Mouse (Mus musculus): ENCODE data around the gene Ip6k2. TPM values are rescaled to one million over a fixed set of nuclear protein-coding genes. Genes with fewer than 3 reads are reported as not detected.

Ip6k2 gene
- polyA plus RNA-seq, 2 experiments = 11.7 to 29.2 TPM

GRCm38 (mm10) chr9:108853635-108854240 lies 70.1 kb downstream of the Ip6k2 start:
- no peaks in the 10 kb centered on the region for H3K36me3 ChIP-seq (replicated peaks; ENCODE audit: control insufficient read depth, insufficient read depth, low read depth)
- WGBS (ENCODE audit: insufficient replicate concordance) = 4% methylated on average over 25 of the region's 25 CpGs
- H3K9ac ChIP-seq (replicated peaks) = peak overlapping the region; percentile 66
- peaks cover 4% of the 10 kb centered on the region in 2 experiments for H3K4me1 ChIP-seq (replicated peaks; ENCODE audit: control insufficient read depth in 2 of 2, insufficient read depth in 2 of 2, low read length in 1 of 2)
- ATAC-seq (ENCODE audit: insufficient read depth) (peak; percentile 91), DNase-seq (ENCODE audit: low read depth in 3 of 3, low spot score in 3 of 3) (peak; percentile 87 to 88 (median 87))
- peak overlapping the region; percentile 71 to 83 for H3K4me3 ChIP-seq (ENCODE audit: insufficient read depth in 1 of 2, low read depth in 2 of 2, low read length in 2 of 2)
- peak overlapping the region; percentile 94 for H3K4me2 ChIP-seq (ENCODE audit: low read depth)
- no peak overlapping the region for H3K27ac ChIP-seq
- H3K27me3 ChIP-seq (ENCODE audit: control insufficient read depth, insufficient read depth, low read length) = no peaks in the 10 kb centered on the region
- TF ChIP-seq CTCF (IDR thresholded peaks at IDR 0.05; ENCODE audit: low read depth) (peak; percentile 87), EP300 (IDR thresholded peaks at IDR 0.05; ENCODE audit: low read depth) (no peak)
- no peaks in the 10 kb centered on the region for H3K9me3 ChIP-seq (ENCODE audit: control insufficient read depth, low read length)

GRCm38 (mm10) chr9:108854241-108854696 lies 70.7 kb downstream of the Ip6k2 start:
- peak overlapping the region; percentile 49 for H3K27ac ChIP-seq
- peak overlapping the region; percentile 71 to 83 for H3K4me3 ChIP-seq (ENCODE audit: insufficient read depth in 1 of 2, low read depth in 2 of 2, low read length in 2 of 2)
- H3K4me1 ChIP-seq (replicated peaks; ENCODE audit: control insufficient read depth in 2 of 2, insufficient read depth in 2 of 2, low read length in 1 of 2) = peaks cover 4% of the 10 kb centered on the region in 2 experiments
- H3K9me3 ChIP-seq (ENCODE audit: control insufficient read depth, low read length) = no peaks in the 10 kb centered on the region
- H3K4me2 ChIP-seq (ENCODE audit: low read depth) = peak overlapping the region; percentile 94
- TF ChIP-seq CTCF (IDR thresholded peaks at IDR 0.05; ENCODE audit: low read depth) (no peak), EP300 (IDR thresholded peaks at IDR 0.05; ENCODE audit: low read depth) (no peak)
- DNase-seq (ENCODE audit: low read depth in 3 of 3, low spot score in 3 of 3) (peak; percentile 62 to 69 (median 65)), ATAC-seq (ENCODE audit: insufficient read depth) (peak; percentile 81)
- H3K27me3 ChIP-seq (ENCODE audit: control insufficient read depth, insufficient read depth, low read length) = no peaks in the 10 kb centered on the region
- peak overlapping the region; percentile 66 for H3K9ac ChIP-seq (replicated peaks)
- no peaks in the 10 kb centered on the region for H3K36me3 ChIP-seq (replicated peaks; ENCODE audit: control insufficient read depth, insufficient read depth, low read depth)
- under 1% methylated on average over 28 of the region's 28 CpGs for WGBS (ENCODE audit: insufficient replicate concordance)

GRCm38 (mm10) chr9:108855335-108855734 lies 71.7 kb downstream of the Ip6k2 start:
- Histone ChIP-seq H3K36me3 (replicated peaks; ENCODE audit: control insufficient read depth, insufficient read depth, low read depth) (no peaks in the 10 kb centered on the region), H3K9ac (replicated peaks) (no peak overlapping the region), H3K9me3 (ENCODE audit: control insufficient read depth, low read length) (no peaks in the 10 kb centered on the region), H3K4me2 (ENCODE audit: low read depth) (no peak overlapping the region), H3K27me3 (ENCODE audit: control insufficient read depth, insufficient read depth, low read length) (no peaks in the 10 kb centered on the region), H3K4me1 (replicated peaks; ENCODE audit: control insufficient read depth in 2 of 2, insufficient read depth in 2 of 2, low read length in 1 of 2) (peaks cover 4 to 7% of the 10 kb centered on the region in 2 experiments), H3K4me3 (ENCODE audit: insufficient read depth in 1 of 2, low read depth in 2 of 2, low read length in 2 of 2) (no peak overlapping the region), H3K27ac (no peak overlapping the region)
- TF ChIP-seq CTCF (IDR thresholded peaks at IDR 0.05; ENCODE audit: low read depth) (no peak), EP300 (IDR thresholded peaks at IDR 0.05; ENCODE audit: low read depth) (no peak)
- 60% methylated on average over 5 of the region's 5 CpGs for WGBS (ENCODE audit: insufficient replicate concordance)
- no peak for DNase-seq (ENCODE audit: low read depth in 3 of 3, low spot score in 3 of 3)
- ATAC-seq (ENCODE audit: insufficient read depth) = no peak

Small RNAs within 50 kb of the gene (microRNA-seq; reads per million reads assigned to microRNA genes)
- not detected for gene Gm23156

Other genes with a start within 250 kb of the Ip6k2 start
- gene Impdh2, start 223.5 kb upstream of the Ip6k2 start, polyA plus RNA-seq (2012; rRNA removed) = 86.6 and 117 TPM in 2 replicates
- 104 and 117 TPM in 2 replicates for gene Impdh2, start 223.5 kb upstream of the Ip6k2 start, polyA plus RNA-seq (2014; fragmentation: Nextera tagmentation; extraction: Ambion mirVana)
- gene Ndufaf3, start 216.4 kb upstream of the Ip6k2 start, polyA plus RNA-seq (2012; rRNA removed) = 8.9 and 12.1 TPM in 2 replicates
- 36.1 and 36.9 TPM in 2 replicates for gene Ndufaf3, start 216.4 kb upstream of the Ip6k2 start, polyA plus RNA-seq (2014; fragmentation: Nextera tagmentation; extraction: Ambion mirVana)
- 43.8 and 48.0 TPM in 2 replicates for gene Dalrd3, start 213.9 kb upstream of the Ip6k2 start, polyA plus RNA-seq (2012; rRNA removed)
- gene Dalrd3, start 213.9 kb upstream of the Ip6k2 start, polyA plus RNA-seq (2014; fragmentation: Nextera tagmentation; extraction: Ambion mirVana) = 26.4 and 33.6 TPM in 2 replicates
- 8.4 and 9.4 TPM in 2 replicates for gene Wdr6, start 205.1 kb upstream of the Ip6k2 start, polyA plus RNA-seq (2012; rRNA removed)
- 8.4 and 11.1 TPM in 2 replicates for gene Wdr6, start 205.1 kb upstream of the Ip6k2 start, polyA plus RNA-seq (2014; fragmentation: Nextera tagmentation; extraction: Ambion mirVana)
- gene P4htm, start 186.1 kb upstream of the Ip6k2 start, polyA plus RNA-seq (2012; rRNA removed) = 0.52 and 0.54 TPM in 2 replicates
- gene P4htm, start 186.1 kb upstream of the Ip6k2 start, polyA plus RNA-seq (2014; fragmentation: Nextera tagmentation; extraction: Ambion mirVana) = 0.25 and 0.67 TPM in 2 replicates
- gene Arih2, start 134.4 kb upstream of the Ip6k2 start, polyA plus RNA-seq (2012; rRNA removed) = 15.3 and 17.7 TPM in 2 replicates
- gene Arih2, start 134.4 kb upstream of the Ip6k2 start, polyA plus RNA-seq (2014; fragmentation: Nextera tagmentation; extraction: Ambion mirVana) = 18.0 and 22.0 TPM in 2 replicates
- 5.8 and 8.6 TPM in 2 replicates for gene Slc25a20, start 121.7 kb upstream of the Ip6k2 start, polyA plus RNA-seq (2012; rRNA removed)
- 12.3 and 14.0 TPM in 2 replicates for gene Slc25a20, start 121.7 kb upstream of the Ip6k2 start, polyA plus RNA-seq (2014; fragmentation: Nextera tagmentation; extraction: Ambion mirVana)
- 5.0 and 6.4 TPM in 2 replicates for gene Prkar2a, start 94.5 kb upstream of the Ip6k2 start, polyA plus RNA-seq (2012; rRNA removed)
- 9.9 and 10.1 TPM in 2 replicates for gene Prkar2a, start 94.5 kb upstream of the Ip6k2 start, polyA plus RNA-seq (2014; fragmentation: Nextera tagmentation; extraction: Ambion mirVana)
- gene Nckipsd, start 24.6 kb downstream of the Ip6k2 start, polyA plus RNA-seq (2012; rRNA removed) = 3.4 and 4.0 TPM in 2 replicates
- gene Nckipsd, start 24.6 kb downstream of the Ip6k2 start, polyA plus RNA-seq (2014; fragmentation: Nextera tagmentation; extraction: Ambion mirVana) = 3.2 TPM in 2 replicates
- gene Celsr3, start 42.5 kb downstream of the Ip6k2 start, polyA plus RNA-seq (2012; rRNA removed) = 0.19 and 0.27 TPM in 2 replicates
- 0.01 and 0.06 TPM in 2 replicates for gene Celsr3, start 42.5 kb downstream of the Ip6k2 start, polyA plus RNA-seq (2014; fragmentation: Nextera tagmentation; extraction: Ambion mirVana)
- 4.1 and 4.6 TPM in 2 replicates for gene Slc26a6, start 69.5 kb downstream of the Ip6k2 start, polyA plus RNA-seq (2012; rRNA removed)
- gene Slc26a6, start 69.5 kb downstream of the Ip6k2 start, polyA plus RNA-seq (2014; fragmentation: Nextera tagmentation; extraction: Ambion mirVana) = 5.9 and 7.0 TPM in 2 replicates
- gene Tmem89, start 130.8 kb downstream of the Ip6k2 start, polyA plus RNA-seq (2012; rRNA removed) = 0.08 TPM in 1 of 2 replicates, not detected in the other
- not detected in 2 replicates for gene Tmem89, start 130.8 kb downstream of the Ip6k2 start, polyA plus RNA-seq (2014; fragmentation: Nextera tagmentation; extraction: Ambion mirVana)
- 200 and 206 TPM in 2 replicates for gene Uqcrc1, start 152.8 kb downstream of the Ip6k2 start, polyA plus RNA-seq (2012; rRNA removed)
- 297 and 318 TPM in 2 replicates for gene Uqcrc1, start 152.8 kb downstream of the Ip6k2 start, polyA plus RNA-seq (2014; fragmentation: Nextera tagmentation; extraction: Ambion mirVana)
- gene Col7a1, start 169.8 kb downstream of the Ip6k2 start, polyA plus RNA-seq (2012; rRNA removed) = 0.45 and 0.66 TPM in 2 replicates
- gene Col7a1, start 169.8 kb downstream of the Ip6k2 start, polyA plus RNA-seq (2014; fragmentation: Nextera tagmentation; extraction: Ambion mirVana) = 0.29 and 0.30 TPM in 2 replicates
- 0.06 TPM in 2 replicates for gene Ucn2, start 202.2 kb downstream of the Ip6k2 start, polyA plus RNA-seq (2012; rRNA removed)
- not detected in 2 replicates for gene Ucn2, start 202.2 kb downstream of the Ip6k2 start, polyA plus RNA-seq (2014; fragmentation: Nextera tagmentation; extraction: Ambion mirVana)
- gene Pfkfb4, start 208.0 kb downstream of the Ip6k2 start, polyA plus RNA-seq (2012; rRNA removed) = 2.1 TPM in 2 replicates
- 1.9 and 2.8 TPM in 2 replicates for gene Pfkfb4, start 208.0 kb downstream of the Ip6k2 start, polyA plus RNA-seq (2014; fragmentation: Nextera tagmentation; extraction: Ambion mirVana)

Data from liver, embryonic 14.5 days (tissue).